Mouse (Mus musculus) megakaryocyte, embryonic 14.5 days (primary cell): ENCODE measurements around the gene Farsa. TPM values are rescaled to one million over a fixed set of nuclear protein-coding genes. Genes with fewer than 3 reads are reported as not detected.
A peak's percentile ranks its signal among the peaks of the same experiment; 100 is the strongest.

ENCODE experiments used
- H3K27me3 ChIP-seq: replicated peaks from 2 replicates; pipeline ENCODE3; 2012; ENCODE audit warnings: inconsistent platforms
- H3K36me3 ChIP-seq: replicated peaks from 2 replicates; pipeline ENCODE3; 2012; ENCODE audit warnings: low read length, inconsistent platforms, mixed read lengths
- H3K4me1 ChIP-seq: 2 replicates; pipeline ENCODE4 v1.6.1; 2012; ENCODE audit warnings: inconsistent platforms
- H3K4me3 ChIP-seq: replicated peaks from 2 replicates; pipeline ENCODE3; 2012; ENCODE audit warnings: moderate library complexity, mild to moderate bottlenecking, inconsistent platforms
- H3K9me3 ChIP-seq: 2 replicates; pipeline ENCODE4 v1.6.1; 2012; ENCODE audit warnings: inconsistent platforms
- FLI1 ChIP-seq: IDR thresholded peaks from 2 replicates; pipeline ENCODE4 v1.6.1; 2012; ENCODE audit warnings: low read length, inconsistent platforms, mixed read lengths
- GATA1 ChIP-seq: IDR thresholded peaks from 3 replicates; pipeline ENCODE4 v1.6.1; 2012; ENCODE audit warnings: mixed read lengths, low read length, inconsistent platforms, borderline replicate concordance
- polyA plus RNA-seq: library from polyadenylated mRNA; stranded (reverse); fragments of >175 nt; gene quantifications from 2 replicates; pipeline ENCODE4 v1.2.3, GENCODE M21; 2012; ENCODE audit warnings: low replicate concordance; ENCODE audit not compliant: insufficient read depth

Farsa gene
- polyA plus RNA-seq, 1 experiment = 64.8 TPM

GRCm38 (mm10) chr8:84834002-84834865, 22.6 kb upstream of the Farsa start:
- peaks cover 48% of the 10 kb centered on the region for H3K4me1 ChIP-seq

GRCm38 (mm10) chr8:84834866-84835855, 21.6 kb upstream of the Farsa start:
- Histone ChIP-seq H3K4me1 (peaks cover 53% of the 10 kb centered on the region), H3K9me3 (no peaks in the 10 kb centered on the region), H3K36me3 (peaks cover 61% of the 10 kb centered on the region), H3K4me3 (no peak overlapping the region), H3K27me3 (no peaks in the 10 kb centered on the region)
- TF ChIP-seq GATA1 (no peak), FLI1 (no peak)

More at GRCm38 (mm10) chr8:84834002-84834865, 22.6 kb upstream of the Farsa start:
- H3K9me3 ChIP-seq = no peaks in the 10 kb centered on the region
- no peak overlapping the region for H3K4me3 ChIP-seq
- H3K36me3 ChIP-seq = peaks cover 63% of the 10 kb centered on the region
- H3K27me3 ChIP-seq = no peaks in the 10 kb centered on the region
- TF ChIP-seq GATA1 (no peak), FLI1 (no peak)

DNA sequence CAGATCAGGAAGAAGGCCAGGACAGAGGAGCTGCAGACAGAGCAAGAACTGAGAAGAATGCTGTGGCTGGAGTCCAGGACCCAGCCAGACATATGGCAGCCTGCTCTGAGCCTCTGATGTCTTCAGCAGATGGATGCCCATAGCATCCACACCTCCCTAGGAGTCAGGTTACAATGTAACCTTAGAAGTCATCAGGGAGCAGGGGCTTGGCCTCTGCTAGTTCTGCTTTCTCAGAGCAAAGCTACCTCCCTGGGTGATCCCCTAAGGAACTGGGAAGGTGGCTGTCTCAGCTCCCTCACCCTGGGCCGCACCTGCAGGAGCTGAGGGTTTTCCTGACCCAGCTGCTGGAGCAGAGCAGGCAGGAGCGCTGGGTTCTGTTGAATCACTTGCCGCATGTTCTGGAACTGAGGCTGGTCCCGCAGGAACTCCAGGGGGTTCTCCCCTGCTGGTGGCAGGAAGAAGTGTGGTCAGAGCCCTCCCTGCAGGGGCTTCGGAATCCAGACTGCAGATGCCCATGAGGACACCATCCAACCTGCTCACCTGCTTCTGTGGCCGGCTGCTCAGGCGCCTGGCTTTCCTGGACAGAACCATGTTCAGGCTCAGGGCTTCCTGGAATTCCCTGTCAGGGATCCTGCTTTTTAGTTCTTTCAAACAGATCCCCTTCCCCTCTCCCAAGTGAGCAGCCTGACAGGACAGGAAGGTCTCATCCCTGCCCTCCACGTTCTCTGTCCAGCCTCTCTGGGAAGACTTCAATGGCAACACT, 19.5 kb upstream of the Farsa start:
- no peak for TF ChIP-seq GATA1
- no peak for TF ChIP-seq FLI1
- peaks cover 74% of the 10 kb centered on the region for H3K36me3 ChIP-seq
- H3K4me1 ChIP-seq = peaks cover 62% of the 10 kb centered on the region
- no peak overlapping the region for H3K4me3 ChIP-seq
- no peaks in the 10 kb centered on the region for H3K9me3 ChIP-seq
- no peaks in the 10 kb centered on the region for H3K27me3 ChIP-seq

GRCm38 (mm10) chr8:84837912-84838470, 18.8 kb upstream of the Farsa start:
- TF ChIP-seq GATA1 (no peak), FLI1 (no peak)
- peaks cover 62% of the 10 kb centered on the region for H3K4me1 ChIP-seq
- no peaks in the 10 kb centered on the region for H3K9me3 ChIP-seq
- no peak overlapping the region for H3K4me3 ChIP-seq
- H3K36me3 ChIP-seq = peaks cover 80% of the 10 kb centered on the region
- H3K27me3 ChIP-seq = no peaks in the 10 kb centered on the region

GRCm38 (mm10) chr8:84838513-84838912, 18.3 kb upstream of the Farsa start:
- peaks cover 62% of the 10 kb centered on the region for H3K4me1 ChIP-seq
- peaks cover 82% of the 10 kb centered on the region for H3K36me3 ChIP-seq
- no peaks in the 10 kb centered on the region for H3K9me3 ChIP-seq
- TF ChIP-seq GATA1 (no peak), FLI1 (no peak)
- no peaks in the 10 kb centered on the region for H3K27me3 ChIP-seq
- H3K4me3 ChIP-seq = no peak overlapping the region

DNA sequence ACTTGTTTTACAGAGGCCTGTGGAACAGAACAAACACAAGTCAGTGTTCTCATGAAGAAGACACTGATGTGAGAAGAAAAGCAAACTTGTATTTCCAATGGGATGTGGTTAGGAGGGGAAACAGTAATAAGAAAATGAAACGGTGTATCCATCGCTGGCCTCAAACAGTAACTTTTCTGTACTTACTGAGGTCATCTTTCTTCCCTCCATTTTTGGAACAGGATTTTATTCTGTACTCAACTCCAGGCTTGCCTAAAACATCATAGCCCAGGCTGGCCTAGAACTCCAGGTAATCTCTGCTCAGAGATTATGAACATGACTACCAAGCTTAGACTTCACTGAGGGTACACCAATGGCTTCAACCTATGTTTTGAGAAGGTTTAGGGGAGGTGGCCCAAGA, 17.4 kb upstream of the Farsa start:
- peaks cover 82% of the 10 kb centered on the region for H3K36me3 ChIP-seq
- TF ChIP-seq GATA1 (no peak), FLI1 (no peak)
- no peaks in the 10 kb centered on the region for H3K9me3 ChIP-seq
- peak overlapping the region; percentile 97 for H3K4me3 ChIP-seq
- no peaks in the 10 kb centered on the region for H3K27me3 ChIP-seq
- H3K4me1 ChIP-seq = peaks cover 63% of the 10 kb centered on the region

GRCm38 (mm10) chr8:84839875-84840247, 16.9 kb upstream of the Farsa start:
- Histone ChIP-seq H3K27me3 (no peaks in the 10 kb centered on the region), H3K4me3 (peak overlapping the region; percentile 97), H3K4me1 (peaks cover 64% of the 10 kb centered on the region), H3K36me3 (peaks cover 82% of the 10 kb centered on the region), H3K9me3 (no peaks in the 10 kb centered on the region)
- TF ChIP-seq GATA1 = no peak
- no peak for TF ChIP-seq FLI1

DNA sequence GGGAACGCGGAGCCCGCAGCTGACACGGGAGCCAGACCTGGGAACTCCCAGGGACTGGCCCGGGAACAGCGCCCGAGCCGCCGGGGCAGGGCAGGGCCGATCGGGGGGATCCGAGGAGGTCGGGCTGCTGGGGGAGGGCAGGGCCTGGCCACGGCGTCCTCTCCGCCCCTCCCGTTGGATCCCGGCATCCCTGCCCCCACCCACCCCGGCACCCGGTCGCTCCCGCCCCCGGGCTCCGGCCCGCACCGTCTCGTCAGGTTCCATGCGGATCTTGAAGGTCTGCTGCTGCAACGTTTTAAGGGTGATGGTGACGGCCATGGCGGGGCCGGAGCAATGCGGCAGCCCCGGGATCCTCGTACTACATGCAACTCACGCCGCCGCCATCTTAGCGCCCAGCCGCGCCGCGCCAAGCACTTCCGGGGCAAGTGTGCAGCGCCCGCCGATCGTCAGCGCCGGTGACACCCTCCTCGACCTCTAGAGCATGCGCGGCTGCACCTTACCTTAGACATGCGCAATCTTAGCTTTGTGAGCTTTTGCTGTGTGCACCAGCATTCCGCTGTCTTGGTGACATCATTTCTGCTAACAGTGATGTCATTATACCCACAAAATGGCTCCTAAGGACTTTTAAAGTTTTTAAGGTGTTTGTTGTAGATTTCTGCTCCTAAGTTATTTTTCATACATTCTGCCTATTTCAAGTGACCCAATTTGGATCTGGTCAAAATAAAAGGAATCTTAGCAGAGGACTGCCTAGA, 16.4 kb upstream of the Farsa start, which contains the start of gene Rad23a:
Gene Rad23a, minus strand, starts transcription at position 418 of the 752 bp plus-strand sequence.
- TF ChIP-seq GATA1 (no peak), FLI1 (no peak; the same call in 1 of the 2 replicates)
- Histone ChIP-seq H3K36me3 (peaks cover 82% of the 10 kb centered on the region), H3K4me1 (peaks cover 70% of the 10 kb centered on the region), H3K27me3 (no peaks in the 10 kb centered on the region), H3K9me3 (no peaks in the 10 kb centered on the region), H3K4me3 (peak within 1 kb of the TSS; percentile 97)
